Mouse (Mus musculus): ENCODE measurements at regions not wholly inside any gene's neighbourhood (a gene's known extent, or its start where the extent isn't known, plus 50 kb on each side); places are given as distances from the start of the nearest gene placed in this dataset.

- no peak for DNase-seq (ENCODE audit: low spot score in 2 of 2)
These were observed 119.9 kb upstream of the Sulf2 start for GRCm38 (mm10) chr2:166275398-166275797.

- DNase-seq (ENCODE audit: low spot score in 2 of 2), result no peak
These were observed 118.5 kb upstream of the Sulf2 start for GRCm38 (mm10) chr2:166274016-166274346.

- no peak for DNase-seq (ENCODE audit: low spot score in 2 of 2)
These were observed 118.0 kb upstream of the Sulf2 start for GRCm38 (mm10) chr2:166273312-166274015.

GRCm38 (mm10) chr2:166272841-166273240 lies 117.4 kb upstream of the Sulf2 start:
- no peak for DNase-seq (ENCODE audit: low spot score in 2 of 2)

GRCm38 (mm10) chr2:166272190-166272543 lies 116.7 kb upstream of the Sulf2 start:
- no peak for DNase-seq (ENCODE audit: low spot score in 2 of 2)

GRCm38 (mm10) chr2:166271373-166272189 lies 116.1 kb upstream of the Sulf2 start:
- DNase-seq (ENCODE audit: low spot score in 2 of 2), result peak in 1 of 2 experiments; percentile 53

- DNase-seq (ENCODE audit: low spot score in 2 of 2), result no peak
These were observed 114.5 kb upstream of the Sulf2 start for GRCm38 (mm10) chr2:166270007-166270406.

GRCm38 (mm10) chr2:166266915-166267314 lies 111.5 kb upstream of the Sulf2 start:
- no peak for DNase-seq (ENCODE audit: low spot score in 2 of 2)

- DNase-seq (ENCODE audit: low spot score in 2 of 2), result no peak
These were observed 111.0 kb upstream of the Sulf2 start for GRCm38 (mm10) chr2:166266507-166266906.

GRCm38 (mm10) chr2:166264756-166265155 lies 109.3 kb upstream of the Sulf2 start:
- DNase-seq (ENCODE audit: low spot score in 2 of 2), result no peak

- DNase-seq (ENCODE audit: low spot score in 2 of 2), result no peak
These were observed 106.3 kb upstream of the Sulf2 start for GRCm38 (mm10) chr2:166261799-166262198.

GRCm38 (mm10) chr2:166261065-166261464 lies 105.6 kb upstream of the Sulf2 start:
- peak in 1 of 2 experiments; percentile 46 for DNase-seq (ENCODE audit: low spot score in 2 of 2)

GRCm38 (mm10) chr2:166258771-166259180 lies 103.3 kb upstream of the Sulf2 start:
- no peak for DNase-seq (ENCODE audit: low spot score in 2 of 2)

GRCm38 (mm10) chr2:166257666-166258065 lies 102.2 kb upstream of the Sulf2 start:
- DNase-seq (ENCODE audit: low spot score in 2 of 2), result no peak

GRCm38 (mm10) chr2:166256193-166256592 lies 100.7 kb upstream of the Sulf2 start:
- DNase-seq (ENCODE audit: low spot score in 2 of 2), result no peak

GRCm38 (mm10) chr2:166254581-166254980 lies 99.1 kb upstream of the Sulf2 start:
- no peak for DNase-seq (ENCODE audit: low spot score in 2 of 2)

GRCm38 (mm10) chr2:166252107-166252506 lies 96.6 kb upstream of the Sulf2 start:
- DNase-seq (ENCODE audit: low spot score in 2 of 2), result no peak

GRCm38 (mm10) chr2:166251421-166251820 lies 96.0 kb upstream of the Sulf2 start:
- no peak for DNase-seq (ENCODE audit: low spot score in 2 of 2)

GRCm38 (mm10) chr2:166250571-166250970 lies 95.1 kb upstream of the Sulf2 start:
- no peak for DNase-seq (ENCODE audit: low spot score in 2 of 2)

- DNase-seq (ENCODE audit: low spot score in 2 of 2), result no peak
These were observed 94.0 kb upstream of the Sulf2 start for GRCm38 (mm10) chr2:166249338-166249950.

GRCm38 (mm10) chr2:166246401-166247189 lies 91.1 kb upstream of the Sulf2 start:
- DNase-seq (ENCODE audit: low spot score in 2 of 2), result no peak

All from layer of hippocampus, postnatal 14 days (tissue).